Mouse (Mus musculus): ENCODE data around the gene Gm4881. TPM values are rescaled to one million over a fixed set of nuclear protein-coding genes. Genes with fewer than 3 reads are reported as not detected.

Gm4881 gene
- not detected in 2 replicates for polyA plus RNA-seq (2012; rRNA removed; ENCODE audit: low replicate concordance)

GRCm38 (mm10) chr7:24944257-24944950 is at the start of gene Gm4881:
Gm4881 (minus strand) TSS chr7:24944494.

GRCm38 (mm10) chr7:24971972-24972893 is 27.9 kb upstream of the Gm4881 start, which contains the start of gene Rabac1:
Rabac1 (minus strand) TSS chr7:24972754.

GRCm38 (mm10) chr7:24902630-24903443 is 41.5 kb downstream of the Gm4881 start, which contains the start of gene Arhgef1:
Arhgef1 (plus strand) TSS chr7:24902912.

GRCm38 (mm10) chr7:24897224-24897623 is 47.1 kb downstream of the Gm4881 start, which contains the start of gene Cd79a:
Cd79a (plus strand) TSS chr7:24897381.

GRCm38 (mm10) chr7:24883896-24884692 is 60.2 kb downstream of the Gm4881 start, which contains the start of gene Rps19:
Rps19 (plus strand) TSS chr7:24884371.

Other genes starting within 250 kb of the Gm4881 start
- gene BC049730, start 235.3 kb downstream of the Gm4881 start, polyA plus RNA-seq (2012; rRNA removed; ENCODE audit: low replicate concordance) = not detected in 2 replicates
- gene Gm4763, start 217.6 kb downstream of the Gm4881 start, polyA plus RNA-seq (2012; rRNA removed; ENCODE audit: low replicate concordance) = not detected in 2 replicates
- gene Cd177, start 184.2 kb downstream of the Gm4881 start, polyA plus RNA-seq (2012; rRNA removed; ENCODE audit: low replicate concordance) = 0.10 and 0.41 TPM in 2 replicates
- gene Ceacam10, start 167.3 kb downstream of the Gm4881 start, polyA plus RNA-seq (2012; rRNA removed; ENCODE audit: low replicate concordance) = 0.72 and 2.0 TPM in 2 replicates
- gene Gm9844, start 82.3 kb downstream of the Gm4881 start, polyA plus RNA-seq (2012; rRNA removed; ENCODE audit: low replicate concordance) = 3.5 and 6.8 TPM in 2 replicates
- gene Lypd4, start 74.6 kb downstream of the Gm4881 start, polyA plus RNA-seq (2012; rRNA removed; ENCODE audit: low replicate concordance) = not detected in 2 replicates
- gene Dmrtc2, start 74.4 kb downstream of the Gm4881 start, polyA plus RNA-seq (2012; rRNA removed; ENCODE audit: low replicate concordance) = 0.20 TPM in 1 of 2 replicates, not detected in the other
- gene Rps19, start 60.1 kb downstream of the Gm4881 start, polyA plus RNA-seq (2012; rRNA removed; ENCODE audit: low replicate concordance) = 506 and 945 TPM in 2 replicates
- gene Cd79a, start 47.1 kb downstream of the Gm4881 start, polyA plus RNA-seq (2012; rRNA removed; ENCODE audit: low replicate concordance) = 2.0 and 3.7 TPM in 2 replicates
- 231 and 248 TPM in 2 replicates for gene Arhgef1, start 41.6 kb downstream of the Gm4881 start, polyA plus RNA-seq (2012; rRNA removed; ENCODE audit: low replicate concordance)
- gene Rabac1, start 28.3 kb upstream of the Gm4881 start, polyA plus RNA-seq (2012; rRNA removed; ENCODE audit: low replicate concordance) = 496 and 596 TPM in 2 replicates
- gene Atp1a3, start 61.5 kb upstream of the Gm4881 start, polyA plus RNA-seq (2012; rRNA removed; ENCODE audit: low replicate concordance) = 14.8 and 16.0 TPM in 2 replicates
- 14.7 and 51.0 TPM in 2 replicates for gene Grik5, start 127.9 kb upstream of the Gm4881 start, polyA plus RNA-seq (2012; rRNA removed; ENCODE audit: low replicate concordance)
- gene Zfp574, start 128.1 kb upstream of the Gm4881 start, polyA plus RNA-seq (2012; rRNA removed; ENCODE audit: low replicate concordance) = 15.4 and 37.3 TPM in 2 replicates
- gene Pou2f2, start 235.2 kb upstream of the Gm4881 start, polyA plus RNA-seq (2012; rRNA removed; ENCODE audit: low replicate concordance) = 1.4 and 3.7 TPM in 2 replicates

Measured in subcutaneous adipose tissue, adult 2 months (tissue).